Mouse (Mus musculus) erythroblast, embryonic 14.5 days (primary cell): ENCODE results near the gene Ndufv1.

ENCODE experiments used
- GATA1 ChIP-seq: IDR thresholded peaks from 2 replicates; pipeline ENCODE4 v1.6.1; 2012; ENCODE audit warnings: low read length, inconsistent platforms, mixed read lengths
- TAL1 ChIP-seq: IDR thresholded peaks from 3 replicates; pipeline ENCODE4 v1.6.1; 2012; ENCODE audit warnings: low read length, inconsistent platforms, mixed read lengths

- TF ChIP-seq GATA1, result no peak
- TF ChIP-seq TAL1, result no peak
Observed at GRCm38 (mm10) chr19:3975866-3976265, 36.7 kb downstream of the Ndufv1 start.
